Mouse (Mus musculus): Measurements from ENCODE around the gene C130026I21Rik. TPM values are rescaled to one million over a fixed set of nuclear protein-coding genes. Genes with fewer than 3 reads are reported as not detected.
"Not testable (repeated sequence)": the region's sequence is repeated elsewhere in the genome, so short reads cannot be mapped to it uniquely, and the experiment has no call there.

C130026I21Rik gene
- polyA plus RNA-seq, 1 experiment from 2014 or later, result 1.8 TPM

- DNase-seq (ENCODE audit: low spot score), result not testable (repeated sequence)
These were observed 236.0 kb downstream of the C130026I21Rik start for GRCm38 (mm10) chr1:85034394-85034793.

GRCm38 (mm10) chr1:85033616-85034015 lies 236.8 kb downstream of the C130026I21Rik start:
- peak; percentile 0 for DNase-seq (ENCODE audit: low spot score)

GRCm38 (mm10) chr1:85030211-85030610 lies 240.2 kb downstream of the C130026I21Rik start:
- DNase-seq (ENCODE audit: low spot score), result not testable (repeated sequence)

GRCm38 (mm10) chr1:85011933-85012332 lies 258.4 kb downstream of the C130026I21Rik start:
- not testable (repeated sequence) for DNase-seq (ENCODE audit: low spot score)

- DNase-seq (ENCODE audit: low spot score), result not testable (repeated sequence)
These were observed 259.4 kb downstream of the C130026I21Rik start for GRCm38 (mm10) chr1:85010947-85011346.

GRCm38 (mm10) chr1:85007737-85008136 lies 262.6 kb downstream of the C130026I21Rik start:
- not testable (repeated sequence) for DNase-seq (ENCODE audit: low spot score)

GRCm38 (mm10) chr1:84999241-84999640 lies 271.1 kb downstream of the C130026I21Rik start:
- DNase-seq (ENCODE audit: low spot score), result not testable (repeated sequence)

GRCm38 (mm10) chr1:84996305-84996704 lies 274.1 kb downstream of the C130026I21Rik start:
- not testable (repeated sequence) for DNase-seq (ENCODE audit: low spot score)

- DNase-seq (ENCODE audit: low spot score), result not testable (repeated sequence)
These were observed 275.9 kb downstream of the C130026I21Rik start for GRCm38 (mm10) chr1:84994461-84994860.

- DNase-seq (ENCODE audit: low spot score), result not testable (repeated sequence)
These were observed 276.6 kb downstream of the C130026I21Rik start for GRCm38 (mm10) chr1:84993688-84994319.

- DNase-seq (ENCODE audit: low spot score), result not testable (repeated sequence)
These were observed 277.1 kb downstream of the C130026I21Rik start for GRCm38 (mm10) chr1:84993235-84993634.

GRCm38 (mm10) chr1:84992827-84993226 lies 277.5 kb downstream of the C130026I21Rik start:
- not testable (repeated sequence) for DNase-seq (ENCODE audit: low spot score)

- DNase-seq (ENCODE audit: low spot score), result not testable (repeated sequence)
These were observed 281.3 kb downstream of the C130026I21Rik start for GRCm38 (mm10) chr1:84989044-84989443.

- not testable (repeated sequence) for DNase-seq (ENCODE audit: low spot score)
These were observed 282.6 kb downstream of the C130026I21Rik start for GRCm38 (mm10) chr1:84987729-84988128.

GRCm38 (mm10) chr1:84961779-84962178 lies 308.6 kb downstream of the C130026I21Rik start:
- DNase-seq (ENCODE audit: low spot score), result not testable (repeated sequence)

- not testable (repeated sequence) for DNase-seq (ENCODE audit: low spot score)
These were observed 312.7 kb downstream of the C130026I21Rik start for GRCm38 (mm10) chr1:84957713-84958112.

GRCm38 (mm10) chr1:84956771-84957170 lies 313.6 kb downstream of the C130026I21Rik start:
- DNase-seq (ENCODE audit: low spot score), result not testable (repeated sequence)

- no peak for DNase-seq (ENCODE audit: low spot score)
These were observed 317.7 kb downstream of the C130026I21Rik start for GRCm38 (mm10) chr1:84952456-84953181.

- no peak for DNase-seq (ENCODE audit: low spot score)
These were observed 318.8 kb downstream of the C130026I21Rik start for GRCm38 (mm10) chr1:84951566-84951965.

- DNase-seq (ENCODE audit: low spot score), result no peak
These were observed 323.0 kb downstream of the C130026I21Rik start for GRCm38 (mm10) chr1:84947390-84947789.

GRCm38 (mm10) chr1:84945950-84946349 lies 324.4 kb downstream of the C130026I21Rik start:
- no peak for DNase-seq (ENCODE audit: low spot score)

- DNase-seq (ENCODE audit: low spot score), result no peak
These were observed 326.8 kb downstream of the C130026I21Rik start for GRCm38 (mm10) chr1:84943549-84943948.

Data from thymus, postnatal 0 days (tissue).